Mouse (Mus musculus): Measurements from ENCODE around the gene Adcy1. TPM values are rescaled to one million over a fixed set of nuclear protein-coding genes. Genes with fewer than 3 reads are reported as not detected.

Gene Adcy1
- polyA plus RNA-seq, 1 experiment from 2014 or later = 0.65 TPM

DNA sequence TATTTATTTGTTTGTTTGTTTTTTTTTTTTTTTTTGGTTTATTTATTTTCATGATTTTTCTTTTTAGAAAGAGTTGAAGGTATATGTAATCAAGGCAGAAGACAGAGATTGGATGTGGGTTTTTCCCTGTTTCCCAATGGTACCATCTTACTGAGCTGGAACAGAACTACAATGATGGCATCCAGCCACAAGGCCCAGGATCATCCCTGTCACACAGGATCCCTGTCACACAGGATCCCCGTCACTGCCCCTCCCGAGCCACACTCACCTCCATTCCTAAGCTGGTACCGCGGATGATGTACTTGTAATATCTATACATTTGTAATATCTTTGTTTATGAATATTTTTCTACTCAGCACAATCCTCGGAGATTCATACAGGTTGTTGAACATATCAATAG lies 27.8 kb downstream of the Adcy1 start:
- H3K27ac ChIP-seq (ENCODE audit: low read length) = no peak overlapping the region
- 88% methylated on average over 5 of the region's 5 CpGs for WGBS
- no peak overlapping the region for H3K4me3 ChIP-seq (ENCODE audit: low read length)
- H3K36me3 ChIP-seq (ENCODE audit: control insufficient read depth, insufficient read depth, low read length) = no peaks in the 10 kb centered on the region
- no peaks in the 10 kb centered on the region for H3K4me1 ChIP-seq (replicated peaks; ENCODE audit: control insufficient read depth, insufficient read depth, low read length)
- no peaks in the 10 kb centered on the region for H3K27me3 ChIP-seq (ENCODE audit: control insufficient read depth, insufficient read depth, low read depth, low read length)
- H3K9ac ChIP-seq (ENCODE audit: low read length) = no peak overlapping the region
- no peaks in the 10 kb centered on the region; the same call in 1 of the 2 replicates for H3K9me3 ChIP-seq (ENCODE audit: control insufficient read depth, low read length)
- ATAC-seq (ENCODE audit: low read depth) = no peak
- H3K4me2 ChIP-seq (ENCODE audit: low read depth, low read length) = no peak overlapping the region

DNA sequence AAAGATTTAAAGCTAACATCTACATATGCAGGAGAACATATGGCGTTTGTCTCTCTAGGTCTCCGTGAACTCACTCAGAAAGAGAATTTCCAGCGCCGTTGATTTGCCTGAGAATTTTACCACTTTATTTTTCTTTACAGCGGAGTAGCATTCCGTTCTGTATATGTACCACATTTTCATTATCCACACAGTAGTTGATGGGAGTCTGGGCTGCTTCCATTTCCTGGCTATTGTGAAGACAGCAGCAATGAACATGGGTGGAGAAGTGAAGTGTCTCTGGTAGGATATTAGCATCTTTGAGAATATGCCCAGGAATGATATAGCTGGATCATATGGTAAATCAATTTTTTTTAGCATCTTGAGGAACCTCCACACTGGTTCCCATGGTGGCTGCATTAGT lies 31.6 kb downstream of the Adcy1 start:
- Histone ChIP-seq H3K27ac (ENCODE audit: low read length) (no peak overlapping the region), H3K9ac (ENCODE audit: low read length) (no peak overlapping the region), H3K27me3 (ENCODE audit: control insufficient read depth, insufficient read depth, low read depth, low read length) (no peaks in the 10 kb centered on the region), H3K36me3 (ENCODE audit: control insufficient read depth, insufficient read depth, low read length) (no peaks in the 10 kb centered on the region), H3K4me2 (ENCODE audit: low read depth, low read length) (no peak overlapping the region), H3K4me3 (ENCODE audit: low read length) (no peak overlapping the region), H3K4me1 (replicated peaks; ENCODE audit: control insufficient read depth, insufficient read depth, low read length) (no peaks in the 10 kb centered on the region), H3K9me3 (ENCODE audit: control insufficient read depth, low read length) (no peaks in the 10 kb centered on the region; the same call in 1 of the 2 replicates)
- no peak for ATAC-seq (ENCODE audit: low read depth)
- 93% methylated on average over 6 of the region's 6 CpGs for WGBS

DNA sequence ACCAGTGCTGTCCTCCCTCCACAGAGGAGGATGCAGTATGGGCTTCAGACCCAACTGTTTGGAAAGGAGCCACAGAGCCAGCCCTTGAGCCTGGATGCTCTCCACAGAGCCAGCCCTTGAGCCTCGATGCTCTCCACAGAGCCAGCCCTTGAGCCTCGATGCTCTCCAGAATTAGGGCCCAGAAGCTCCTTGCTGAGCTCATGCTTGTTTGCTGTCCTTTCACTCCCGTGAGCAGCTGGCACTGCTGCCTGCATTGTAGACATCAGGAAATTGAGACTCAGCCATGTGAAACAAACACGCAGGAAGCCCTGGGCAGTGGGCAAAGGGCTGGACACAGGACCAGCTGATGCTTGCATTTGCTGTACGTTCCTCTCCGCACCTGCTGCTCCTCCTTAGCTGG lies 38.4 kb downstream of the Adcy1 start:
- no peak for ATAC-seq (ENCODE audit: low read depth)
- no peak overlapping the region for H3K4me3 ChIP-seq (ENCODE audit: low read length)
- H3K4me2 ChIP-seq (ENCODE audit: low read depth, low read length) = no peak overlapping the region
- H3K27me3 ChIP-seq (ENCODE audit: control insufficient read depth, insufficient read depth, low read depth, low read length) = no peaks in the 10 kb centered on the region
- no peaks in the 10 kb centered on the region for H3K9me3 ChIP-seq (ENCODE audit: control insufficient read depth, low read length)
- 73% methylated on average over 6 of the region's 6 CpGs for WGBS
- H3K4me1 ChIP-seq (replicated peaks; ENCODE audit: control insufficient read depth, insufficient read depth, low read length) = no peaks in the 10 kb centered on the region
- no peaks in the 10 kb centered on the region for H3K36me3 ChIP-seq (ENCODE audit: control insufficient read depth, insufficient read depth, low read length)
- H3K9ac ChIP-seq (ENCODE audit: low read length) = no peak overlapping the region
- no peak overlapping the region for H3K27ac ChIP-seq (ENCODE audit: low read length)

DNA sequence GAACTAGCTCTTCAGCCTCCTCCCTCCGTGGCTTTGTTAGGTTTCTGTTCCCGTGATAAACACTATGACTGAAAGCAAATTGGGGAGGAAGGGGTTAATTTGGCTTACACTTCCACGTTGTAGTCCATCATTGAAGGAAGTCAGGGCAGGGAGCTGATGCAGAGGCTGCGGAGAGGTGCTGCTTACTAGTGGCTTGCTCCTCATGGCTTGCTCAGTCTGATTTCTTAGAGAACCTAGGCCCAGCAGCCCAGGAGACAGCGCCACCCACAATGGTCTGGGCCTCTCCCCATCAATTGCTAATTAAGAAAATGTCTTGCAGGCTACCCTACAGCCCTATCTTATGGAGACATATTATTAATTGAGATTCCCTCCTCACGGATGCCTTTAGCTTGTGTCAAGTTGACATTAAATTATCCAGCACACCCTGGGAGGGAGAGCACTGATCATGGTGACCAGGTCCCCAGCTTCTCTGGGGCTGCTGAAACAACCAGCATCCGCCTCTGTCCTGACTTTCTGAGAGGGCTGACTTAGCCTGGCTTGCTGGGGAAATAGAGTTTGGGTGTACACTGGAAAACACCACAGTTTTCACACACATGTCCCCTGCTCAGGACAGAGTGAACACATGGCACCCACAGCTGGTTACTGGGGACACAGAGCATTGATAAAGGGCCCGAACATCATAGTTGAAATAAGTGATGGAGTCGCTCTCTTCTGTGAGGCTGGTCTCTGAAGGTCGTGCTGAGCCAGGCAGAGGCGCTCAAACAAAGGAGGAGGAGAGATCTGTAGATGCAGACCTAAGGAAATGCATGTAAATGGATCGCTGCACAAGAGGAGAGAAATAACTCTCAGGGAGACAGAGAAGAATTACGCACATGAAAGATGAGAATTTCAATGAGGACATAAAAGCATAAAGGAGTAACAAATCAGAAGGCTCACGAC lies 39.2 kb downstream of the Adcy1 start:
- no peak for ATAC-seq (ENCODE audit: low read depth)
- H3K4me3 ChIP-seq (ENCODE audit: low read length) = no peak overlapping the region
- no peak overlapping the region for H3K4me2 ChIP-seq (ENCODE audit: low read depth, low read length)
- H3K27ac ChIP-seq (ENCODE audit: low read length) = no peak overlapping the region
- no peaks in the 10 kb centered on the region for H3K4me1 ChIP-seq (replicated peaks; ENCODE audit: control insufficient read depth, insufficient read depth, low read length)
- H3K27me3 ChIP-seq (ENCODE audit: control insufficient read depth, insufficient read depth, low read depth, low read length) = no peaks in the 10 kb centered on the region
- 61% methylated on average over 14 of the region's 14 CpGs for WGBS
- H3K9ac ChIP-seq (ENCODE audit: low read length) = no peak overlapping the region
- no peaks in the 10 kb centered on the region for H3K9me3 ChIP-seq (ENCODE audit: control insufficient read depth, low read length)
- no peaks in the 10 kb centered on the region for H3K36me3 ChIP-seq (ENCODE audit: control insufficient read depth, insufficient read depth, low read length)

DNA sequence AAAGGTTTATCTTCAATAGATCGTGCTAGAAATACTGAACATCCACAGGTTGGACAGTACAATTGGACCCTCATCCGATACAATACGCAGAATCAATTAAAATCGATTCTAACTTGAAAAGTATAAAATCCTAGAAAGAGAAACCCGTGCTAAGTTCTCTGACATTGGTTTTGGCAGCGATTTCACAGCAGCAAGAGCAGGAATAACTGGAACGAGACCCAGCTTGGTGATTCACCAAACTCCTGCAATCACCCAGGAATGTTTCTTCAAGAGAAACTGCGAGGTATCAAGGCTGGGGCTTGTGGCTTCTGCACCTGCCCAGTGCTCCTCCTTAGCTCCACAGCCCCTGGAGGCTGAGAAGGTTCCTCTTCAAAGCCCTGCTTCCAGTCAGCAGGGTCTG lies 42.0 kb downstream of the Adcy1 start:
- Histone ChIP-seq H3K27me3 (ENCODE audit: control insufficient read depth, insufficient read depth, low read depth, low read length) (no peaks in the 10 kb centered on the region), H3K36me3 (ENCODE audit: control insufficient read depth, insufficient read depth, low read length) (no peaks in the 10 kb centered on the region), H3K9me3 (ENCODE audit: control insufficient read depth, low read length) (no peaks in the 10 kb centered on the region), H3K4me1 (replicated peaks; ENCODE audit: control insufficient read depth, insufficient read depth, low read length) (no peaks in the 10 kb centered on the region), H3K4me2 (ENCODE audit: low read depth, low read length) (no peak overlapping the region), H3K27ac (ENCODE audit: low read length) (no peak overlapping the region), H3K9ac (ENCODE audit: low read length) (no peak overlapping the region), H3K4me3 (ENCODE audit: low read length) (no peak overlapping the region)
- no peak for ATAC-seq (ENCODE audit: low read depth)
- WGBS = 84% methylated on average over 8 of the region's 8 CpGs

DNA sequence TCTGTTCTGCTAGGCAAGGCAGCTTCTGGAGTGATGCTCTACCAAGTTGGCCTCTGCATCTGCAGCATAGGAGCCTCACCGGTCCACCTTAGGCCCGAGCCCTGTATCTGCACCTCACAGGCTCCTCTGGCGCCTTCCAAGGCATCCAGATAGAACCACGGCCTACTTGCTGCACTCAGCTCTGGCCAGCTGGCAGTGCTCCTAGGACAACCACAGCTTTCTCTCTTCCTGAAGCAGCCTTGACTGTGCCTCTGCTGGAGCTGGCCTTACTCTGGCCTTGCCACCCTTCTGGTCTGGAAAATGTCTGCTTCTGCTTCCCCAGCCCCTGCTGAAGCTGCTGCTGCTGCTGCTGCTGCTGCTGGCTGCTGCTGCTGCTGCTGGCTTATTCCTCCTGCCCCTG lies 45.8 kb downstream of the Adcy1 start:
- Histone ChIP-seq H3K9me3 (ENCODE audit: control insufficient read depth, low read length) (no peaks in the 10 kb centered on the region), H3K4me2 (ENCODE audit: low read depth, low read length) (no peak overlapping the region), H3K27me3 (ENCODE audit: control insufficient read depth, insufficient read depth, low read depth, low read length) (no peaks in the 10 kb centered on the region), H3K27ac (ENCODE audit: low read length) (no peak overlapping the region), H3K4me3 (ENCODE audit: low read length) (no peak overlapping the region), H3K9ac (ENCODE audit: low read length) (no peak overlapping the region), H3K4me1 (replicated peaks; ENCODE audit: control insufficient read depth, insufficient read depth, low read length) (no peaks in the 10 kb centered on the region), H3K36me3 (ENCODE audit: control insufficient read depth, insufficient read depth, low read length) (no peaks in the 10 kb centered on the region)
- no peak for ATAC-seq (ENCODE audit: low read depth)
- 74% methylated on average over 4 of the region's 4 CpGs for WGBS

DNA sequence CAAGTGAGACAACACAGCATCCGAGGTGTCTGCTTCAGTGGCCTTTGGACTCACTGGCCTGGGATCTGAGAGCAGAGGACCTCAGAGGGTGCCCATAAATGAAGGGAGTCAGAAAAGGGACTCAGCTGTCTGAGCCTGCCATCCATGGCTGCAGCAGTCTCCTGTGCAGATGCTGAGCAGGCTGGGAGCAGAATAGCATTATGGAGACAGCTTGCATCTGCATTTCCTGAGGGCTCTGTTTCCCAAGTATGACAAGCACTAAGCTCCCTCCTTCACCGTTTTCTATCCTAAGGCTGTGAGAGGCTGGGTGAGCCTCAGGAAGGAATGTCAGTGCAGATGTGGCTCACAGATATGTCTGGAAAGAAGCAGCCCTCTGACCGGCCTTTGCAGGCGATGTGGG lies 49.8 kb downstream of the Adcy1 start:
- WGBS = 75% methylated on average over 4 of the region's 4 CpGs
- Histone ChIP-seq H3K27ac (ENCODE audit: low read length) (no peak overlapping the region), H3K9ac (ENCODE audit: low read length) (no peak overlapping the region), H3K4me2 (ENCODE audit: low read depth, low read length) (no peak overlapping the region), H3K4me3 (ENCODE audit: low read length) (no peak overlapping the region), H3K27me3 (ENCODE audit: control insufficient read depth, insufficient read depth, low read depth, low read length) (no peaks in the 10 kb centered on the region), H3K9me3 (ENCODE audit: control insufficient read depth, low read length) (no peaks in the 10 kb centered on the region), H3K4me1 (replicated peaks; ENCODE audit: control insufficient read depth, insufficient read depth, low read length) (no peaks in the 10 kb centered on the region), H3K36me3 (ENCODE audit: control insufficient read depth, insufficient read depth, low read length) (no peaks in the 10 kb centered on the region)
- no peak for ATAC-seq (ENCODE audit: low read depth)

DNA sequence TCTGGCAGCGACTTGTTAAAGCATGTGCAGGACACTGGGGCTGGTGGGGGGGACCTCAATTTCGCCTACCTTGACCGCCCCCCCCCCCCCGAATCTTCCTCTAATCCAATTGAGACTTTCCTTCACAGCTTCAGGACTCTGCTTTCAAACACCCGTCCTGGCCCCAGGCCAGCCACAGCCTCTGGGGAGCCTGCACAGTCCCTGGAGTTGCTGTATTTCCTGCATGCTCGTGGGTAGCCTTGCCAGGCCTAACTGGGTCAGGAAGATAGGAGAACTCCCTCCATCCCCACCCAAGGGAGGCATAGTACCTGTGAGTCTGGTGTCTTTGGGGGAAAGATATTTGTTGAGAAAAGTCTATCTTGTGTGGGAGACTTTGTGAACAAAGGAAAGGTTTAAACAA lies 50.4 kb downstream of the Adcy1 start:
- no peak overlapping the region for H3K9ac ChIP-seq (ENCODE audit: low read length)
- no peaks in the 10 kb centered on the region for H3K9me3 ChIP-seq (ENCODE audit: control insufficient read depth, low read length)
- H3K27me3 ChIP-seq (ENCODE audit: control insufficient read depth, insufficient read depth, low read depth, low read length) = no peaks in the 10 kb centered on the region
- no peaks in the 10 kb centered on the region for H3K36me3 ChIP-seq (ENCODE audit: control insufficient read depth, insufficient read depth, low read length)
- H3K4me1 ChIP-seq (replicated peaks; ENCODE audit: control insufficient read depth, insufficient read depth, low read length) = no peaks in the 10 kb centered on the region
- no peak overlapping the region for H3K4me2 ChIP-seq (ENCODE audit: low read depth, low read length)
- H3K27ac ChIP-seq (ENCODE audit: low read length) = no peak overlapping the region
- no peak for ATAC-seq (ENCODE audit: low read depth)
- H3K4me3 ChIP-seq (ENCODE audit: low read length) = no peak overlapping the region
- 31% methylated on average over 6 of the region's 6 CpGs for WGBS

DNA sequence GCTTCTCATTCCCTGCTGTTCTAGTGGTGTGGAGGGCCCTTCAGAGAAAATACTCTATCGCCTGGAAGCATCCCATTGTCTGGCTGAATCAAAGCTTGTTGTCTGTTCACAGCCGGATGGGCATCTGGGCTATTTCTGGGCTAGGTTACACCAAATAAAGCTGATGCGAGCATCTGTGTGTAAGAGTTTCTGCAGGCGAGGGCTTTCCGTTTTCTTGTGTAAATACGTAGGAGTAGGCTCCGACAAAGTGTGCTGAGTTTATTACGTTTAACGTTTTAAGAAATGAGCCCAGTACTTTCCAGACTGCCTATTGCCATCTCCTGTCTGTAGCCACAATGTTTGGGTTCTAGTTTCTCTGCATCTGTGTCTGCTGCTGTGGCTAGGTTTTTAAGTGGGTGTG lies 51.0 kb downstream of the Adcy1 start:
- no peaks in the 10 kb centered on the region for H3K27me3 ChIP-seq (ENCODE audit: control insufficient read depth, insufficient read depth, low read depth, low read length)
- 56% methylated on average over 9 of the region's 9 CpGs for WGBS

More for the DNA sequence above, 51.0 kb downstream of the Adcy1 start:
- H3K4me2 ChIP-seq (ENCODE audit: low read depth, low read length) = no peak overlapping the region
- no peaks in the 10 kb centered on the region for H3K9me3 ChIP-seq (ENCODE audit: control insufficient read depth, low read length)
- H3K4me3 ChIP-seq (ENCODE audit: low read length) = no peak overlapping the region
- no peaks in the 10 kb centered on the region for H3K4me1 ChIP-seq (replicated peaks; ENCODE audit: control insufficient read depth, insufficient read depth, low read length)
- no peak for ATAC-seq (ENCODE audit: low read depth)
- H3K27ac ChIP-seq (ENCODE audit: low read length) = no peak overlapping the region
- no peak overlapping the region for H3K9ac ChIP-seq (ENCODE audit: low read length)
- no peaks in the 10 kb centered on the region for H3K36me3 ChIP-seq (ENCODE audit: control insufficient read depth, insufficient read depth, low read length)

Measured in lung, embryonic 16.5 days (tissue).